Mouse (Mus musculus): ENCODE measurements at regions not wholly inside any gene's neighbourhood (a gene's known extent, or its start where the extent isn't known, plus 50 kb on each side); places are given as distances from the start of the nearest gene placed in this dataset.

GRCm38 (mm10) chr8:103144835-103145234 lies 359.4 kb upstream of the Cdh11 start:
- no peak for DNase-seq (ENCODE audit: low read depth, low spot score)

- DNase-seq (ENCODE audit: low read depth, low spot score), result no peak
Observed at GRCm38 (mm10) chr8:103148013-103148412, 362.6 kb upstream of the Cdh11 start.

- no peak for DNase-seq (ENCODE audit: low read depth, low spot score)
Observed at GRCm38 (mm10) chr8:103148447-103148846, 363.0 kb upstream of the Cdh11 start.

- no peak for DNase-seq (ENCODE audit: low read depth, low spot score)
Observed at GRCm38 (mm10) chr8:103166623-103167316, 381.3 kb upstream of the Cdh11 start.

GRCm38 (mm10) chr8:103173313-103173712 lies 387.9 kb upstream of the Cdh11 start:
- no peak for DNase-seq (ENCODE audit: low read depth, low spot score)

GRCm38 (mm10) chr8:103173803-103174429 lies 388.5 kb upstream of the Cdh11 start:
- no peak for DNase-seq (ENCODE audit: low read depth, low spot score)

- no peak for DNase-seq (ENCODE audit: low read depth, low spot score)
Observed at GRCm38 (mm10) chr8:103180661-103181060, 395.2 kb upstream of the Cdh11 start.

- DNase-seq (ENCODE audit: low read depth, low spot score), result no peak
Observed at GRCm38 (mm10) chr8:103188720-103189498, 403.5 kb upstream of the Cdh11 start.

GRCm38 (mm10) chr8:103198251-103198650 lies 412.8 kb upstream of the Cdh11 start:
- DNase-seq (ENCODE audit: low read depth, low spot score), result no peak

GRCm38 (mm10) chr8:103199696-103200615 lies 414.5 kb upstream of the Cdh11 start:
- no peak for DNase-seq (ENCODE audit: low read depth, low spot score)

- DNase-seq (ENCODE audit: low read depth, low spot score), result no peak
Observed at GRCm38 (mm10) chr8:103203710-103204109, 418.3 kb upstream of the Cdh11 start.

GRCm38 (mm10) chr8:103214606-103215005 lies 429.2 kb upstream of the Cdh11 start:
- no peak for DNase-seq (ENCODE audit: low read depth, low spot score)

GRCm38 (mm10) chr8:103230741-103231475 lies 445.5 kb upstream of the Cdh11 start:
- DNase-seq (ENCODE audit: low read depth, low spot score), result no peak

GRCm38 (mm10) chr8:103234374-103234773 lies 448.9 kb upstream of the Cdh11 start:
- no peak for DNase-seq (ENCODE audit: low read depth, low spot score)

GRCm38 (mm10) chr8:103235614-103236013 lies 450.2 kb upstream of the Cdh11 start:
- DNase-seq (ENCODE audit: low read depth, low spot score), result no peak

- no peak for DNase-seq (ENCODE audit: low read depth, low spot score)
Observed at GRCm38 (mm10) chr8:103238456-103238970, 453.1 kb upstream of the Cdh11 start.

GRCm38 (mm10) chr8:103244169-103244568 lies 458.7 kb upstream of the Cdh11 start:
- no peak for DNase-seq (ENCODE audit: low read depth, low spot score)

GRCm38 (mm10) chr8:103244658-103245057 lies 459.2 kb upstream of the Cdh11 start:
- no peak for DNase-seq (ENCODE audit: low read depth, low spot score)

- DNase-seq (ENCODE audit: low read depth, low spot score), result no peak
Observed at GRCm38 (mm10) chr8:103245864-103246263, 460.4 kb upstream of the Cdh11 start.

- DNase-seq (ENCODE audit: low read depth, low spot score), result no peak
Observed at GRCm38 (mm10) chr8:103261236-103261635, 475.8 kb upstream of the Cdh11 start.

- no peak for DNase-seq (ENCODE audit: low read depth, low spot score)
Observed at GRCm38 (mm10) chr8:103270035-103270434, 484.6 kb upstream of the Cdh11 start.

Measured in embryo, embryonic 11.5 days (tissue).